Mouse (Mus musculus) lung, adult 2 months (tissue): ENCODE data around the gene Qrich1.

Experiments
- CTCF ChIP-seq: fragments of 200-500 bp; IDR thresholded peaks from 2 replicates; pipeline ENCODE4 v1.5.1; 2011; ENCODE audit warnings: mild to moderate bottlenecking, low read length, control low read depth; ENCODE audit not compliant: insufficient read depth
- POLR2A ChIP-seq: fragments of 200-500 bp; IDR thresholded peaks from 2 replicates; pipeline ENCODE4 v1.6.1; 2011; ENCODE audit warnings: low read depth, mild to moderate bottlenecking, control low read depth, low read length, borderline replicate concordance; ENCODE audit errors: extremely low read depth

GRCm38 (mm10) chr9:108479721-108480351 is 36.8 kb upstream of the Qrich1 start, which contains the start of gene Lamb2:
- no peak for TF ChIP-seq CTCF
- peak; percentile 81; the same call in 1 of the 2 replicates for TF ChIP-seq POLR2A
